Mouse (Mus musculus) heart, embryonic 16.5 days (tissue): ENCODE measurements around the gene Dvl3. TPM values are rescaled to one million over a fixed set of nuclear protein-coding genes. Genes with fewer than 3 reads are reported as not detected.

ENCODE experiments used
- ATAC-seq: fragments of 200-750 bp; cut with Nextera tagmentation; replicated peaks from 2 replicates; pipeline ENCODE4 v1.8.0; 2017; ENCODE audit warnings: moderate number of reproducible peaks; ENCODE audit not compliant: insufficient read depth, low FRiP score; ENCODE audit errors: extremely low read depth
- H3K27ac ChIP-seq: fragments of 300-500 bp; sonication (generic); 2 replicates; pipeline ENCODE4 v1.5.1; 2014; ENCODE audit warnings: mild to moderate bottlenecking, low read length, control low read depth, moderate library complexity
- H3K27me3 ChIP-seq: fragments of 300-500 bp; sonication (generic); 2 replicates; pipeline ENCODE4 v1.6.1; 2014; ENCODE audit warnings: low read length, mixed read lengths; ENCODE audit not compliant: control insufficient read depth, insufficient read depth
- H3K36me3 ChIP-seq: fragments of 300-500 bp; sonication (generic); 2 replicates; pipeline ENCODE4 v1.6.1; 2014; ENCODE audit not compliant: control insufficient read depth, insufficient read depth
- H3K4me1 ChIP-seq: fragments of 300-500 bp; sonication (generic); 2 replicates; pipeline ENCODE4 v1.6.1; 2014; ENCODE audit warnings: low read length, mixed read lengths; ENCODE audit not compliant: control insufficient read depth, insufficient read depth
- H3K4me2 ChIP-seq: fragments of 300-500 bp; sonication (generic); 2 replicates; pipeline ENCODE4 v1.6.1; 2014; ENCODE audit warnings: low read depth, mild to moderate bottlenecking, control low read depth, low read length
- H3K4me3 ChIP-seq: fragments of 300-500 bp; sonication (generic); 2 replicates; pipeline ENCODE4 v1.5.1; 2014; ENCODE audit warnings: mild to moderate bottlenecking, control low read depth, low read length
- H3K9ac ChIP-seq: fragments of 300-500 bp; sonication (generic); 2 replicates; pipeline ENCODE4 v1.6.1; 2014; ENCODE audit warnings: low read length, control low read depth
- H3K9me3 ChIP-seq: fragments of 300-500 bp; sonication (generic); replicated peaks from 2 replicates; pipeline ENCODE4 v1.6.1; 2016; ENCODE audit warnings: low read length; ENCODE audit not compliant: control insufficient read depth
- WGBS: fragments of 180-500 bp; shearing (Covaris S2); extraction: QIAGEN DNeasy Blood & Tissue Kit; methylation state at CpG from one replicate; pipeline ENCODE4 v1.1.7; 2014; 5-methylcytosine and 5-hydroxymethylcytosine counted together
- polyA plus RNA-seq: library from polyadenylated mRNA; unstranded; fragments of >200 nt; fragmentation: Nextera tagmentation; extraction: Ambion mirVana; gene quantifications from 2 replicates; pipeline ENCODE4 v1.2.1, GENCODE M21; 2015

The Dvl3 gene
- polyA plus RNA-seq, 1 experiment from 2014 or later = 18.9 TPM

DNA sequence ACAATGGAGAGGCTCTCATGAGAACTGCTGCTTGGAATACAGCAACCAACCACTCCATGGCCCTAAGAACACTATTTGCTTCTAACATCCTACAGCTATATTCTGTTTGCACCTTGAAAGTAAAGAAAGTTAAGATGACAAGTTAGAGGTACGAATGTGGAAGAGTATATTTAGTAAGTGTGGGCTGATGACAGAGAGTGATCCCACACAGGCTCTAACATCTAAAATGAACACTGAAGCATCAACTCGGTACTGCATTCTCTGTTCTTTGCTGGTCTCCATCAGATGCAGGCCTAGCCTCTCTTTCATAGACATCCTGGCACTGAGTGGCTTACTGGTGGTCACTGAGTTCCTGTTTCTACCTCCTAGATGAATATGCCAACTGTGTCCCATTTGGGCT, 27.5 kb upstream of the Dvl3 start:
- H3K4me3 ChIP-seq = no peak overlapping the region
- H3K36me3 ChIP-seq = no peaks in the 10 kb centered on the region
- no peak overlapping the region for H3K4me2 ChIP-seq
- no peaks in the 10 kb centered on the region for H3K27me3 ChIP-seq
- no peaks in the 10 kb centered on the region for H3K9me3 ChIP-seq
- H3K4me1 ChIP-seq = no peaks in the 10 kb centered on the region
- WGBS = 54% methylated on average over 2 of the region's 2 CpGs
- H3K27ac ChIP-seq = no peak overlapping the region
- no peak overlapping the region for H3K9ac ChIP-seq
- ATAC-seq = no peak

DNA sequence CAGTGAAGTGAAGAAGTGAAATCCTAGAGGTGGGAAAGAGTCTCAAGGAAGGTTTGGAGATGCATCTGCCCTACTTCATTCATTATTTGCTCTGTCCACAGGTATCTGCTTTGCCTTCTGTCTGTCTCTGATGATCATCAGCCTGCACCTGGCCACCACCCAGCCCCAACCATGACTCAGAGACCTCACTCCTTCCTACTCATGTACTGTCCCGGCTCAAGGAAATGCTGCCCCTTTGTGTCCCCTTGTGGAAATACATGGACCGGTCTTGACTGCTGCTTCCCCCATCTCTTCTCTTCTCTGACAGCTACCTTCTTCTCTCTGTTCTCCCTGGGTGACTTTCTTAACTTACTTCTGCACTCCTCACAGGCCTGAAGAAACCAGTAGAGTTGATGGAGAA, 26.2 kb upstream of the Dvl3 start:
- no peak overlapping the region for H3K27ac ChIP-seq
- no peaks in the 10 kb centered on the region for H3K27me3 ChIP-seq
- no peak overlapping the region for H3K9ac ChIP-seq
- no peak overlapping the region for H3K4me3 ChIP-seq
- no peak overlapping the region for H3K4me2 ChIP-seq
- H3K36me3 ChIP-seq = no peaks in the 10 kb centered on the region
- WGBS = 39% methylated on average over 2 of the region's 2 CpGs
- no peaks in the 10 kb centered on the region for H3K4me1 ChIP-seq
- H3K9me3 ChIP-seq = no peaks in the 10 kb centered on the region
- ATAC-seq = peak; percentile 75

DNA sequence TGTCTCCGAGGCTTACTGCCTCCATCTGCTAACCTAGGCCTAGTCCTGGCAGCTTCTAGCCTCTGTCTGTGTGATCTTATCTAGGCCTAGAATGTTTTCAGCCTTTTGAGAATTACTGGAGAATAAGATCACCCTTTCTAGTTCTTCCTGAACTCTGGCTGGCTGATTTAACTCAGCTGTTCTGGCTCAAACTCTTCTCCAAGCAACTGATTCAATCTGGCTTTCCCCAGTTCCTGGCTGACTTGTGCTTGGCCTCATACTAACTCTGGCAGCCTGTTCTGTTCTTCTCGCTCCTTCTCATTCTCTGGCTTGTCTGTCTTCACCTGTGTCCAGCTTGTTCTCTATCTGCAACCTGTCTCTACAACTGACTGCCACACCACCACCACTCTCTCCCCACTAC, 25.5 kb upstream of the Dvl3 start:
- no peak for ATAC-seq
- Histone ChIP-seq H3K4me1 (no peaks in the 10 kb centered on the region), H3K4me3 (no peak overlapping the region), H3K36me3 (no peaks in the 10 kb centered on the region), H3K27me3 (no peaks in the 10 kb centered on the region), H3K9me3 (no peaks in the 10 kb centered on the region), H3K4me2 (no peak overlapping the region), H3K9ac (no peak overlapping the region), H3K27ac (no peak overlapping the region)
- 48% methylated on average over 2 of the region's 2 CpGs for WGBS

DNA sequence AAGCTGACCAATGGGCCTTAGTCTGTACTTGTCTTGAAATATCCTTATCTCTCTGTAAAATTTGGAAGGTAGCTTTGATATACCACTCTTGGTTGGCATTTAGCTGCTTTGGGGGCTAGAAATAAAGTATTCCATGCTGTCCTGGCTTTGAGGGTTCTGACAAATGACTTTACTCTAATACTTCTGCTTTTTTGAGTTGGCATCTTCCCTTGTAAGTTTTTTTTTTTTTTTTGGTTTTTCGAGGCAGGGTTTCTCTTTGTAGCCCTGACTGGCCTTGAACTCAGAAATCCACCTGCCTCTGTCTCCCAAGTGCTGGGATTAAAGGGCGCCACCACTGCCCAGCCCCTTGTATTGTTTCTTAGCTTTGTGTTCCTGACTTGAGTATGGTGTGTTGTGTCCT, 23.3 kb upstream of the Dvl3 start:
- H3K4me3 ChIP-seq = no peak overlapping the region
- no peaks in the 10 kb centered on the region for H3K9me3 ChIP-seq
- H3K4me2 ChIP-seq = no peak overlapping the region
- H3K4me1 ChIP-seq = peaks cover 5% of the 10 kb centered on the region; the same call in 1 of the 2 replicates
- 65% methylated on average over 2 of the region's 2 CpGs for WGBS
- H3K27me3 ChIP-seq = no peaks in the 10 kb centered on the region
- no peak for ATAC-seq
- no peak overlapping the region for H3K9ac ChIP-seq
- H3K36me3 ChIP-seq = no peaks in the 10 kb centered on the region
- H3K27ac ChIP-seq = no peak overlapping the region

DNA sequence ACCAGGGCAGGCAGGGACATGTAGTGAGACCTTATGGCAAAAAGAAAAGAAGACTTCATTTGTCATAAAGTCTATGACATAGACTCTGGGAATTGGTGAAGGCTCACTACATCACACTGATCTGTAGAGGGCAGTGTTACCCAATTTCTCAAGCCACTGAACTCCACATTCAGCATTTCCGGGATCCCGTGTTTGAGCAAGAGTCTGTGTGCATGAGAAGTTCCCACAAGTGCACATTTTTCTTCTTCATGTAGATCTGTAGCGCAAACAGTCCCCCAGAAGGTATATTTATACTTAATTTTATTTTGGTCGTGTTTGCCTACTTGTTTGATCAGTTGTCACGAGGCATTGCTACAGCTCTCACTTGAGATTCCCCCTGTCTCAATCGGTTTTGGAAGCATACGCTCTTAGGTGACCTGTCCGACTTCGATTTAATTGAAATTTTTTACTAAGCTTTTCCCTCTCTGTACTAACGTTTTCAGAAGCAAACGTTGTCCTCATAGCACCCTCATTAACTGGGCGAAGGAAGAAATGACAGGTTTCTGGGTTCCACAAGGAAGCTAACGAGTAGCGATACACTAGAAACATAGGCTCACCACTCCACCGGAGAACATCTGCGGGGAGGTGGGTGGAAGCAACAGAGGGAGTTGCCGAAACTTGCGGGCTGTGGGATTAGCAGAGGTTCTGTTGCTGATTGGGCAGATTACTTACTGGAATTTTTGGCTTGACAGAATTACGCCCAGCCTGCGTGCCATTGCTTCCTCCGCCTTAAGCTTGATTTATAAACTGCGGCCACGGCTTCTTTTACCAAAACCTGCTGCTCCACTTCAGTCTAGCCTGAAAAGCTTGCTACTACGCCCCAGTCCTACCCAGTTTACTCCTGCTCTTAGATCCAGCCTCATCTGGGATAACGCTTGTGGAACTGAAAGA, 19.8 kb upstream of the Dvl3 start:
- peak overlapping the region; percentile 18; the same call in 1 of the 2 replicates for H3K27ac ChIP-seq

DNA sequence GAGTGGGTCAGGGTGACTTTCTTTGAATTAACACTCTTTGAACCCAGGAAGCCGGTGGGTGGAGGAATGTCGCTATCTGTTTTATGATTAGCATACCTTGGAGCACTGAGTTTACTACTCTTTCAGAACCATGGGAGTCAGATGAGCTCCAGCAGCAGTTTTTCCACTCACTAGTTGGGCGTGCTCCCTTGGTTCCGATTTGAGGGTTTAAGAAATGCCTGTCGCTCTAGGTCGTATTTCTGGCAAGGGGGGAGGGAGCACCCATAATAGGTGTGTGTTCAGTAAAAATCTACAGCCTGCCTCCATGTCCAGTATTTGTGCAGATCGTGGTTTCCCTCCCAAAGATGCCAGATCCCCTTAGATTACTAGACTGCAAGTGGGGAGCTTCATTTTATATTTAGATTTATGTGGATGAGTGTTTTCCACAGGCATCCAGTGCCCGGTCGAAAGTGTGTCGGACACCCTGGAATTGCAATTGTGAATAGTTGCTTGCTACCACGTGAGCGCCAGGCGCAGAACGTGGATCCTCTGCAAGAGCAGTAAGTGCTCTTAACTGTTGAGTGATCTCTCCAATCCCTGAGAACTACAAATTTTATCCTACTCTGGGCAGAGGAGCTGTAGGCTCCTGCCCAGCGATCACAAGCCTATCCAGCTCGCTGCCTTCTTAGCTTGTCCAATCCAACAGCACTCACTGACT, 18.7 kb upstream of the Dvl3 start:
- Histone ChIP-seq H3K4me2 (peak overlapping the region; percentile 72), H3K4me3 (peak overlapping the region; percentile 75), H3K9ac (peak overlapping the region; percentile 61), H3K4me1 (peaks cover 11% of the 10 kb centered on the region), H3K27me3 (no peaks in the 10 kb centered on the region), H3K27ac (peak overlapping the region; percentile 61), H3K36me3 (peaks cover 22% of the 10 kb centered on the region), H3K9me3 (no peaks in the 10 kb centered on the region)
- ATAC-seq = peak; percentile 19
- 8% methylated on average over 16 of the region's 16 CpGs for WGBS

More for the DNA sequence above, 19.8 kb upstream of the Dvl3 start:
- Histone ChIP-seq H3K4me1 (peaks cover 11% of the 10 kb centered on the region), H3K4me3 (peak overlapping the region; percentile 56), H3K36me3 (peaks cover 10% of the 10 kb centered on the region), H3K4me2 (peak overlapping the region; percentile 84), H3K9me3 (no peaks in the 10 kb centered on the region), H3K27me3 (no peaks in the 10 kb centered on the region), H3K9ac (peak overlapping the region; percentile 68)
- 17% methylated on average over 25 of the region's 25 CpGs for WGBS
- ATAC-seq = peak; percentile 8; the same call in 1 of the 2 replicates

DNA sequence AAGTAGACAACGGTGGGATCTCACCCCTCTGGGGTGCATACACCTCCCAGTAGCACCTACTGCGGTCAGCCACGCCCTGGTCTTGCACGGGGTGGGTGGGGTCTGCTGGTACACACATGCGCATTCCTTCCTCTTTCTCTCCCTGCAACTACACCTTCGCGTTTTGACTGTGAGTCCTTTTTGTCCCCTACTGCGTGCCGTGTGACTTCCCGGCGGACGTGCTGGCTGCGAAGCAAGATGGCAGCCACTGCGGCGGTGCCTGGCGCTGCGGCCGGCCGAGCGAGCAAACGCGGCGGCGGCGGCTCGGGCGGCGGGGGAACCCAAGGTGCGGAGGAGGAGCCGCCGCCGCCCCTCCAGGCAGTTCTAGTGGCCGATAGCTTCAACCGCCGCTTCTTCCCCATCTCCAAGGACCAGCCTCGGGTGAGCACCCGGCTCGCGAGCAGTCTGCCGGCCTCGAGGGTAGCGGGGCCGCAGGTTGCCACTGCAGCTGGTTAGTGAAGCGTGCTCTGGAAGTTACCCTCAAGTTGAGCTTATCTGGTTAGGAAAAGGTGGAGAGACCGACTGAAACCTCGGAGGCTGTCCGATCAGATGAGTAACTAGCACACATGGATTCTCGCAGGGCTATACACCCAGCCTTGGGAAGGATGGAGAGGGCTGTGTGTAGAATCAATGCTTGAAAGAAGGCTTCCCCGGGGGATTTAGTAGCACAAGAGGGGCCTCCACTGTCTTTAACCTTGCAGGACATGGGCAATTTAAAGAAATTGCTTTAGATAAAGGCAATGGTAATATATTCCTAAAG, 17.9 kb upstream of the Dvl3 start, which contains the start of gene Eif2b5:
Gene Eif2b5, plus strand, starts transcription at position 141 of the 799 bp plus-strand sequence.
- WGBS = under 1% methylated on average over 49 of the region's 49 CpGs
- peaks cover 29% of the 10 kb centered on the region for H3K36me3 ChIP-seq
- H3K27me3 ChIP-seq = no peaks in the 10 kb centered on the region
- peaks cover 11% of the 10 kb centered on the region for H3K4me1 ChIP-seq
- ATAC-seq = peak; percentile 95
- no peaks in the 10 kb centered on the region for H3K9me3 ChIP-seq
- peak within 1 kb of the TSS; percentile 75 for H3K4me3 ChIP-seq
- H3K9ac ChIP-seq = peak within 1 kb of the TSS; percentile 91
- peak within 1 kb of the TSS; percentile 69 for H3K27ac ChIP-seq
- H3K4me2 ChIP-seq = peak within 1 kb of the TSS; percentile 91

DNA sequence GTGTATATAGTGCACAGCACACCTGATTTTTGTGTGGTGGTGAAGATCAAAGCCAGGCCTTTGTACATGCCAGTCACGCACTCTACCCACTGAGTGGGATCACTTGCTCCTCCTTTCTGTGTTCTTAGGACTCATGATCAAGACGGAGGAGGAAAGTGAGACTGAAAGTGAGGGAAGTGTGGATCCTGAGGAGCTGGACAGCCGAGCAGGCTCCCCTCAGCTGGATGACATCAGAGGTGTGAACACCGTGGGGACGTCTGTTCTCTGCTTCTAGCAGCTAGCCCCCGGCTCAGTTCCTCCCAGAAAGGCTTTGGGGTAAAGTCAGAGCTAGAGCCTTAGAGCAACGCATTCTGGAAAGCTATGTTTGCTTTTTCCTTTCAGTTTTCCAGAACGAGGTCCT, 10.8 kb upstream of the Dvl3 start:
- no peak for ATAC-seq
- H3K4me3 ChIP-seq = no peak overlapping the region
- H3K9me3 ChIP-seq = no peaks in the 10 kb centered on the region
- WGBS = 76% methylated on average over 8 of the region's 8 CpGs
- peaks cover 93% of the 10 kb centered on the region for H3K36me3 ChIP-seq
- H3K27ac ChIP-seq = no peak overlapping the region
- H3K27me3 ChIP-seq = no peaks in the 10 kb centered on the region
- H3K4me1 ChIP-seq = no peaks in the 10 kb centered on the region
- no peak overlapping the region for H3K9ac ChIP-seq
- H3K4me2 ChIP-seq = no peak overlapping the region
